Mouse (Mus musculus) forebrain, embryonic 12.5 days (tissue): ENCODE results near the gene Rangap1. TPM values are rescaled to one million over a fixed set of nuclear protein-coding genes. Genes with fewer than 3 reads are reported as not detected.

Experiments
- ATAC-seq: fragments of 200-750 bp; cut with Nextera tagmentation; 2 replicates; pipeline ENCODE4 v1.8.0; 2017; ENCODE audit warnings: moderate TSS enrichment; ENCODE audit not compliant: low FRiP score
- H3K27ac ChIP-seq: fragments of 300-500 bp; sonication (generic); 2 replicates; pipeline ENCODE4 v1.5.1; 2016; ENCODE audit warnings: mild to moderate bottlenecking
- H3K27me3 ChIP-seq: fragments of 300-500 bp; sonication (generic); 2 replicates; pipeline ENCODE4 v1.6.1; 2016; ENCODE audit warnings: mild to moderate bottlenecking
- H3K36me3 ChIP-seq: fragments of 300-500 bp; sonication (generic); replicated peaks from 2 replicates; pipeline ENCODE4 v1.6.1; 2016; ENCODE audit warnings: mild to moderate bottlenecking
- H3K4me1 ChIP-seq: fragments of 300-500 bp; sonication (generic); 2 replicates; pipeline ENCODE4 v1.6.1; 2016
- H3K4me2 ChIP-seq: fragments of 300-500 bp; sonication (generic); 2 replicates; pipeline ENCODE4 v1.6.1; 2016; ENCODE audit warnings: mild to moderate bottlenecking, moderate library complexity
- H3K4me3 ChIP-seq: fragments of 300-500 bp; sonication (generic); replicated peaks from 2 replicates; pipeline ENCODE4 v1.5.1; 2016; ENCODE audit warnings: mild to moderate bottlenecking
- H3K9ac ChIP-seq: fragments of 300-500 bp; sonication (generic); 2 replicates; pipeline ENCODE4 v1.6.1; 2016; ENCODE audit warnings: mild to moderate bottlenecking
- H3K9me3 ChIP-seq: fragments of 300-500 bp; sonication (generic); 2 replicates; pipeline ENCODE4 v1.6.1; 2016
- WGBS: fragments of 180-500 bp; shearing (Covaris S2); methylation state at CpG from one replicate; pipeline ENCODE4 v1.1.7; 2016; 5-methylcytosine and 5-hydroxymethylcytosine counted together
- polyA plus RNA-seq: library from polyadenylated mRNA; unstranded; fragments of >200 nt; fragmentation: Nextera tagmentation; extraction: Ambion mirVana; gene quantifications from 2 replicates; pipeline ENCODE4 v1.2.1, GENCODE M21; 2016

Rangap1 gene
- polyA plus RNA-seq, 1 experiment from 2014 or later, result 166 TPM

- no peaks in the 10 kb centered on the region for H3K27me3 ChIP-seq
- peak overlapping the region; percentile 99 for H3K4me3 ChIP-seq
- peaks cover 22% of the 10 kb centered on the region for H3K4me1 ChIP-seq
- WGBS, result 5% methylated on average over 41 of the region's 41 CpGs
- H3K27ac ChIP-seq, result peak overlapping the region; percentile 76
- H3K4me2 ChIP-seq, result peak overlapping the region; percentile 89
- H3K9ac ChIP-seq, result peak overlapping the region; percentile 97
- ATAC-seq, result peak; percentile 99
- no peaks in the 10 kb centered on the region for H3K9me3 ChIP-seq
- H3K36me3 ChIP-seq, result peaks cover 15% of the 10 kb centered on the region
Observed at GRCm38 (mm10) chr15:81729792-81730635, 15.3 kb downstream of the Rangap1 start.

- ATAC-seq, result peak; percentile 67
- H3K4me2 ChIP-seq, result peak overlapping the region; percentile 89
- H3K4me3 ChIP-seq, result peak overlapping the region; percentile 99
- under 1% methylated on average over 49 of the region's 49 CpGs for WGBS
- no peaks in the 10 kb centered on the region for H3K9me3 ChIP-seq
- H3K27ac ChIP-seq, result peak overlapping the region; percentile 76
- peak overlapping the region; percentile 97 for H3K9ac ChIP-seq
- H3K4me1 ChIP-seq, result peaks cover 22% of the 10 kb centered on the region
- peaks cover 17% of the 10 kb centered on the region for H3K36me3 ChIP-seq
- no peaks in the 10 kb centered on the region for H3K27me3 ChIP-seq
Observed at GRCm38 (mm10) chr15:81729241-81729791, 16.0 kb downstream of the Rangap1 start.

- H3K4me2 ChIP-seq, result no peak overlapping the region
- H3K4me3 ChIP-seq, result no peak overlapping the region
- no peak overlapping the region for H3K9ac ChIP-seq
- WGBS, result 94% methylated on average over 8 of the region's 8 CpGs
- no peaks in the 10 kb centered on the region for H3K27me3 ChIP-seq
- H3K36me3 ChIP-seq, result peaks cover 49% of the 10 kb centered on the region
- no peak overlapping the region for H3K27ac ChIP-seq
- H3K9me3 ChIP-seq, result no peaks in the 10 kb centered on the region
- peaks cover 22% of the 10 kb centered on the region for H3K4me1 ChIP-seq
- ATAC-seq, result no peak
Observed at GRCm38 (mm10) chr15:81725965-81726364, 19.4 kb downstream of the Rangap1 start.

- H3K9me3 ChIP-seq, result no peaks in the 10 kb centered on the region
- ATAC-seq, result no peak
- 96% methylated on average over 11 of the region's 11 CpGs for whole genome bisulfite sequencing
- peaks cover 22% of the 10 kb centered on the region for H3K4me1 ChIP-seq
- no peak overlapping the region for H3K4me3 ChIP-seq
- peaks cover 72% of the 10 kb centered on the region for H3K36me3 ChIP-seq
- no peak overlapping the region for H3K27ac ChIP-seq
- H3K4me2 ChIP-seq, result no peak overlapping the region
- no peaks in the 10 kb centered on the region for H3K27me3 ChIP-seq
- no peak overlapping the region for H3K9ac ChIP-seq
Observed at GRCm38 (mm10) chr15:81723653-81724052, 21.7 kb downstream of the Rangap1 start.

- 96% methylated on average over 5 of the region's 5 CpGs for WGBS
- H3K4me3 ChIP-seq, result no peak overlapping the region
- no peak overlapping the region for H3K27ac ChIP-seq
- peaks cover 84% of the 10 kb centered on the region for H3K36me3 ChIP-seq
- no peak for ATAC-seq
- peaks cover 18% of the 10 kb centered on the region for H3K4me1 ChIP-seq
- H3K27me3 ChIP-seq, result no peaks in the 10 kb centered on the region
- H3K4me2 ChIP-seq, result no peak overlapping the region
- H3K9ac ChIP-seq, result no peak overlapping the region
- H3K9me3 ChIP-seq, result no peaks in the 10 kb centered on the region
Observed at GRCm38 (mm10) chr15:81722361-81722760, 23.0 kb downstream of the Rangap1 start.

- ATAC-seq, result no peak
- no peaks in the 10 kb centered on the region for H3K27me3 ChIP-seq
- H3K27ac ChIP-seq, result peak overlapping the region; percentile 83
- H3K9me3 ChIP-seq, result no peaks in the 10 kb centered on the region
- H3K4me1 ChIP-seq, result peaks cover 13% of the 10 kb centered on the region
- 91% methylated on average over 6 of the region's 6 CpGs for WGBS
- peaks cover 94% of the 10 kb centered on the region for H3K36me3 ChIP-seq
- H3K9ac ChIP-seq, result no peak overlapping the region
- no peak overlapping the region for H3K4me2 ChIP-seq
- H3K4me3 ChIP-seq, result no peak overlapping the region
Observed at GRCm38 (mm10) chr15:81719139-81719531, 26.2 kb downstream of the Rangap1 start.

- Histone ChIP-seq H3K4me1 (peaks cover 13% of the 10 kb centered on the region), H3K36me3 (peaks cover 95% of the 10 kb centered on the region), H3K9me3 (no peaks in the 10 kb centered on the region), H3K9ac (no peak overlapping the region), H3K27ac (peak overlapping the region; percentile 83), H3K27me3 (no peaks in the 10 kb centered on the region), H3K4me3 (no peak overlapping the region), H3K4me2 (no peak overlapping the region)
- ATAC-seq, result peak; percentile 86
- 84% methylated on average over 9 of the region's 9 CpGs for WGBS
Observed at GRCm38 (mm10) chr15:81718336-81719138, 26.8 kb downstream of the Rangap1 start.

- H3K36me3 ChIP-seq, result peaks cover 92% of the 10 kb centered on the region
Observed at GRCm38 (mm10) chr15:81713742-81714141, 31.6 kb downstream of the Rangap1 start.

GRCm38 (mm10) chr15:81710801-81711200 lies 34.5 kb downstream of the Rangap1 start:
- Histone ChIP-seq H3K36me3 (peaks cover 89% of the 10 kb centered on the region), H3K27me3 (no peaks in the 10 kb centered on the region), H3K4me3 (no peak overlapping the region), H3K27ac (no peak overlapping the region), H3K9ac (no peak overlapping the region), H3K4me1 (no peaks in the 10 kb centered on the region), H3K9me3 (no peaks in the 10 kb centered on the region), H3K4me2 (no peak overlapping the region)
- 86% methylated on average over 4 of the region's 4 CpGs for WGBS
- ATAC-seq, result no peak

More at GRCm38 (mm10) chr15:81713742-81714141, 31.6 kb downstream of the Rangap1 start:
- no peak overlapping the region for H3K9ac ChIP-seq
- no peaks in the 10 kb centered on the region for H3K27me3 ChIP-seq
- no peak overlapping the region for H3K4me2 ChIP-seq
- peaks cover 10% of the 10 kb centered on the region for H3K4me1 ChIP-seq
- no peak for ATAC-seq
- no peaks in the 10 kb centered on the region for H3K9me3 ChIP-seq
- H3K27ac ChIP-seq, result no peak overlapping the region
- 87% methylated on average over 6 of the region's 6 CpGs for WGBS
- H3K4me3 ChIP-seq, result no peak overlapping the region

- no peaks in the 10 kb centered on the region for H3K4me1 ChIP-seq
- H3K27ac ChIP-seq, result no peak overlapping the region
- no peak for ATAC-seq
- H3K36me3 ChIP-seq, result peaks cover 89% of the 10 kb centered on the region
- 97% methylated on average over 1 of the region's 1 CpGs for WGBS
- no peak overlapping the region for H3K4me2 ChIP-seq
- no peaks in the 10 kb centered on the region for H3K27me3 ChIP-seq
- no peak overlapping the region for H3K4me3 ChIP-seq
- H3K9ac ChIP-seq, result no peak overlapping the region
- H3K9me3 ChIP-seq, result no peaks in the 10 kb centered on the region
Observed at GRCm38 (mm10) chr15:81709686-81710085, 35.6 kb downstream of the Rangap1 start.

GRCm38 (mm10) chr15:81708991-81709390 lies 36.3 kb downstream of the Rangap1 start:
- Histone ChIP-seq H3K4me2 (no peak overlapping the region), H3K9me3 (no peaks in the 10 kb centered on the region), H3K27me3 (no peaks in the 10 kb centered on the region), H3K4me3 (no peak overlapping the region), H3K36me3 (peaks cover 94% of the 10 kb centered on the region), H3K9ac (no peak overlapping the region), H3K4me1 (no peaks in the 10 kb centered on the region), H3K27ac (no peak overlapping the region)
- no peak for ATAC-seq
- WGBS, result 90% methylated on average over 11 of the region's 11 CpGs

- Histone ChIP-seq H3K4me2 (no peak overlapping the region), H3K9me3 (no peaks in the 10 kb centered on the region), H3K4me3 (no peak overlapping the region), H3K9ac (no peak overlapping the region), H3K27me3 (no peaks in the 10 kb centered on the region), H3K27ac (0 out of 2 replicates have a peak overlapping the region, but pooled peaks have one; percentile 21), H3K4me1 (no peaks in the 10 kb centered on the region), H3K36me3 (peaks cover 57% of the 10 kb centered on the region)
- WGBS, result 91% methylated on average over 3 of the region's 3 CpGs
- no peak for ATAC-seq
Observed at GRCm38 (mm10) chr15:81703094-81703489, 42.2 kb downstream of the Rangap1 start.
